Mouse (Mus musculus) heart, adult 18-20 months (tissue): ENCODE results near the gene Lrrc18. TPM values are rescaled to one million over a fixed set of nuclear protein-coding genes. Genes with fewer than 3 reads are reported as not detected.

Experiments used
- DNase-seq, 2 experiments: peaks; one replicate each; pipeline ENCODE4 v3.0.0; 2021 to 2022; ENCODE audit warnings: mixed read lengths in 1 of 2
- total RNA-seq, 2 experiments: library from RNA; stranded (reverse); gene quantifications; 2 replicates each; pipeline ENCODE4 v1.2.3; 2021

Lrrc18 gene
- total RNA-seq, 2 experiments from 2014 or later = 0.25 to 0.39 TPM

DNA sequence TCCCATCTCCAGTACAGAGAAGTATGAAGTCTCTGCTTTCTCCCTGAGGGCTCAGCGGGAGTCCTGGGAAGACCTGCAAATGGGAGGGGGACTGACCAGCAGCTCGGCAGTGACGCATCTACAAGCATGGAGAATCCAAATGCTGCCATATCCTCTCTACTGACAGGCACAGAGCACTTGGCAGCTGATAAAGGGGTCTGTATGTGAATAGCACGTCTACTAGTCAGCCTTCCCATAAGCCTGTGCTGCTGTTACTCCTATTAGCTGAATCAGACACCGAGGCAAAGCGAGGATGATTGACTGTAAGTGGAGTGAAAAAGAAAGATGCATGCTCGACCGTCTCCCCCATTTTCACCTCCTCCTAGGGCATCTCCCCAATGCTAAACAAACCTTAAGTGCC, 62.3 kb downstream of the Lrrc18 start:
- DNase-seq = no peak

DNA sequence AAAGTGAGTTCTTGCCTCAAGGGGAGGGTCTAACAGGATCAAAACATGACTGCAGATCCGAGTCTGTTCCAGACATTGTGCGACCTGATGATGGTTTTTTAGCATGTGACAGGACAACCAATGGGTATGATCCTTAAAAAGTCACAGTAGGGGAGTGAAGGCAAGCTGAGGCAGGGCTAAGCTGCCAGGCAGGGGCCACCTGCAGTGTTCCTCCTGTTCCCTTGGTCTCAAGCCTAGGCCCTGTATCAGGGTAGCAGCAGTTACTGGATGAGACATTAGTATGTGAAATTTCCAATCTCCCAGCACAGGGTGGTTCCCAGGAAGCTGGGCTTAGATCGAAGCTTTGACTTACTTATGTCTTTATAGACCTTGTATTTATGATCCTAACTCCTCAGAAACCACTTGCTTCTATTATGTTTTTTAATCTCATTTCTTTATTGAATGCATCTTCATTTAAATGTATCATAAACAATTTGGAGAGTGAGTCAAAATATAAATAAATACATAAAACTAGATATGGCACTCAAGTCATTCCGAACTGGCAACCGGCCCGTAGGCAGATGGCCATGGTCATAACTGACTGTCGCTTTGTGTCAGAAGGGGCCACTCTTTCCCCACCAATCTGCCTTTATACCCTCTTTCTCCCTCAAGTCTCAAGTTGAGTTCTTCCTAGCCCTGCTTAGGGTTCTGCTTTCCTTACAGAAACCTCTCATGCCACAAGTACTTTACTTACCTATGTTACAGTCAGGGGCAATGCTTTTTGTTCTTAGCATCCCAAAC, 67.9 kb downstream of the Lrrc18 start:
- DNase-seq = no peak

DNA sequence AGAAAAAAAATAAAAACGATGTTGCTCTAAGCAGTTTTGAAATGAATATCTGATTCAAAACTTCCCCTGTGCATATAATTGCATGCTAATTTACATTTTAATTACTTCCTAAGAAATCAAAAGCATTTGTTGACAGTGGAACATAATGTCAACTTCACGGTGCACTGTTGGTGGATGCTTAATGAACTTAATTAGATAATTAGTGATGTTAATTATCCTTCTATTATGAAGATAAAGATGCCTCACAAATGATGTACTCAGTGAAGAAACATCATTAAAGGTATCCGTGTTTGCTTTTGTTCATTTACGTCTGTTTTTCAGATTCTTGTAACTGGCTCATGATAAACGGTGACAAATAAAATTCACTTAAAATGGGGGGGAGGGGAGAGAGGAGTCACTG, 71.8 kb downstream of the Lrrc18 start:
- DNase-seq = no peak

Other genes with a start within 250 kb of the Lrrc18 start
- gene Tmem273, start 205.4 kb upstream of the Lrrc18 start, total RNA-seq = under 1 TPM; 0.39 to 0.50 TPM
- gene Fam170b, start 157.4 kb upstream of the Lrrc18 start, total RNA-seq = not detected
- 1 to 10 TPM; 8.4 to 8.7 TPM for gene Vstm4, start 134.6 kb upstream of the Lrrc18 start, total RNA-seq
- 1 to 10 TPM; 4.0 to 7.5 TPM for gene Wdfy4, start 194.1 kb downstream of the Lrrc18 start, total RNA-seq
- 1 to 10 TPM; 1.2 to 2.0 TPM for gene Arhgap22, start 222.6 kb downstream of the Lrrc18 start, total RNA-seq